Mouse (Mus musculus): Measurements from ENCODE around the gene Tsx.
A peak's percentile ranks its signal among the peaks of the same experiment; 100 is the strongest.
"Not testable (repeated sequence)": the region's sequence is repeated elsewhere in the genome, so short reads cannot be mapped to it uniquely, and the experiment has no call there.

The Tsx gene

DNA sequence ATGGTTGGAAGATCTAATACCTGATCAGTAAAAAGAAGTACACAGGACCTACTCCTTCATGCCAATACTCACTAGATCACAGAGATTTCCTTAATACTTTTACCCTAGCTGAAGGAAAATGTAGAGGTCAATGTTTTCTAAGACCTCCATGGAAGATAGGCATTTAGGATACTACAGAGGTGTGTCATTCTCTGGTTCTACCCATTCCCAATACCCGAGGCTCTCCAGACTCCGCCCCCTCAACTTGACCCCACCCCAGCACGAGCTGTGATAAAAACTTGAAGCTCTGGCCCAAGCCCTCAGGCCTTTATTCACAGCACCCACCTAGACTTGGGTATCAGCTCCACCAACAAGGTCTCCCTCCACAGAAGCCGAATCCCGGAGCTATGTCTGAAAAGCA is at the start of gene Tsx:
Gene Tsx, plus strand, starts transcription at position 301 of the 400 bp plus-strand sequence.
- no peak for DNase-seq

DNA sequence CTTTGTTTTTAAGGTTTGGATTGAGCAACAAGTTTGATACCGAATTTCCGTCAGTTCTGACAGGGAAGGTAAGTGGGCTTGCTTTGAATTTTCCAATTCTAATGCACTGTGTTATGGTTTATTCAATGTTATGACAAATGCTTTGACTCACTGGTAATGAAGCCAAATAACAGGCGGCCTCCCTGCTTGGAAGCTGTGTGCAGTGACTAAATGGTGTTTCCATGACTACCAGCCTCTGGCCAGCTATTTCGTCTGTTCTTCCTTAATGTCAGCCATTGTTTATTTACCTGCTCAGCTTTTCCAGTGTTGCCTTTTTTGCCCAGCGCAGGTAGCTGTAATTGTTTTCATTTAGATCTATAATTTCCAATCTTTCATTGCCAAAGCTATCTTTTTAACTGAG is 48.1 kb upstream of the Tsx start:
- no peak for DNase-seq

DNA sequence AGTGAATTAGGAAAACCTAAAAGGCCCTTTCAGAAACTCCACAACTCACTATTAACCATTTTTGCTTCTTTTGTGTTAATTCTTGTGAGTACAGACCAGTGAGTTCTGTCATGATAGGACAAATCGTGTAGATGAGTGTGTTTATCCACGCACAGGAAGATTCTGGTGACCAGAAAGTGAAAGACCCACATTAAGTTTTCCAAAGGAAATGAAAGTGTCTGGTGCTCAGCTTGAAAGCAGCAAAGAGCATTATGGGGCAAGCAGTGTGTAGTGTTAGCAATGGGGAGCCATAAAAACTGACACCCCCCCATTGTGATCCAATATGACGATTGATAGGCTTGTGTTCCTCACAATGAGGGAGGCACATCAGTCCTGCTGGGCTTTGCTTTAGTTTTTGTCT is 45.6 kb upstream of the Tsx start:
- DNase-seq = no peak

DNA sequence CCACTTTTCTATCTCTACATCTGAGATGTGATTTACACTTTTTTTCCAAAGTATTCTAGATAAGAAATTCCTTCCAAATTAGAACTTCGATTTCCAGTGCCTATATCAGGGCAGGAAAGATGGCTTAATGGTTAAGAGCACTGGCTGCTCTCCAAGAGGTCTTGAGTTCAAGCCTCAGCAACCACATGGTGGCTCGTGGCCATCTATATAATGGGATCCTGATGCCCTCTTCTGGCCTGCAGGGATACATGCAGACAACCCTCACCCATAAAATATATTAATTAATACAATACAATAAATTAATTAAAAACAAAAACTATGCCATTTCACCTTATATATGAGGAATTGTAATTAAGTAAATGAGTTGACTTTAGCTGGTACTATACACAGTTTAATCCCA is 43.0 kb upstream of the Tsx start:
- DNase-seq = peak; percentile 1

DNA sequence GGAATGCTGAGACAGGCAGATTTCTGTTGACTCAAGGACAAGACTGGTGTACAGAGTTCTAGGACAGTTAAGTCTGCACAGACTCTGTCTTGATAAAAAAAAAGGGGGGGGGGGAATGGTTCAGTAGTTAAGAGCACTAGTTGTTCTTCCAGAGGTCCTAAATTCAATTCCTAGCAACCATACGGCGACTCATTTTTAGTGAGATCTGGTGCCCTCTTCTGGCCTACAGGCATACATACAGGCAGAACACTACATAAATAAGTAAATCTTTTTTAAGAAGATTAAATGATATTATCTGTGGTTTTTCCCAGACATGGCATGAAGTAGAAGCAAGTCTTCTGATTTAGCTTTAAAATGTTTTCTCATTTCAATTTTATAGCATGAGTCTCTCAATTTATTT is 42.6 kb upstream of the Tsx start:
- DNase-seq = peak; percentile 5

DNA sequence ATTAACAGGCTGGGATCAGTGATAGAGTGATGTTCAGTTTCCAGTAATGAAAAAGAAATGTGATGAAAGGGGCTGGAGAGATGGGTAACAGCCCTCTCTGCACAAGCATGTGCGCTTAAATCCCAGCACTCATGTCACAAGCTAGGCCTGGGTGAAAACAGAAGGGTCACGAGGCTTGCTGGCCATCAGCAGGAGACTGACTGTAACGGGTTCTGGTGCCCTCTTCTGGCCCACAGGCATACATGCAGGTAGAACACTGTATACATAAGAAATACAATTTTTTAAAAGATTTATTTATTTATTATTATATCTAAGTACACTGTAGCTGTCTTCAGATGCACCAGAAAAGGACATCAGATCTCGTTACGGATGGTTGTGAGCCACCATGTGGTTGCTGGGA is 40.0 kb upstream of the Tsx start:
- DNase-seq = peak; percentile 5

DNA sequence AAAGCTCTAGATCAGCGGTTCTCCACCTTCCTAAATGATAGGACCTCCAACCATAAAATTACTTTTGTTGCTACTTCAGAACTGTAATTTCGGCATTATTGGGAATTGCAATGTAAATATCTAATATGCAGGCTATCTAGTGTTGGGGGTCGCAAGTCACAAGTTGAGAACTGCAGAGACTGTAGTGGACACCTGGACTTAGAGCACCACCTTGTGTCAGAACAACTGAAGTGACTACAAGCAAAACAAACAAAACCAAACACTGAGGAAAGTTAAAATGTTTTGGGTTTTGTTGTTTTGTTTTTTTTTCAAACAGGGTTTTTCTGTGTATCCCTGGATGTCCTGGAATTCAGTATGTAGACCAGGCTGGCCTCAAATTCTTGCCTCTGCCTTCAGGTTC is 29.7 kb upstream of the Tsx start:
- DNase-seq = no peak

DNA sequence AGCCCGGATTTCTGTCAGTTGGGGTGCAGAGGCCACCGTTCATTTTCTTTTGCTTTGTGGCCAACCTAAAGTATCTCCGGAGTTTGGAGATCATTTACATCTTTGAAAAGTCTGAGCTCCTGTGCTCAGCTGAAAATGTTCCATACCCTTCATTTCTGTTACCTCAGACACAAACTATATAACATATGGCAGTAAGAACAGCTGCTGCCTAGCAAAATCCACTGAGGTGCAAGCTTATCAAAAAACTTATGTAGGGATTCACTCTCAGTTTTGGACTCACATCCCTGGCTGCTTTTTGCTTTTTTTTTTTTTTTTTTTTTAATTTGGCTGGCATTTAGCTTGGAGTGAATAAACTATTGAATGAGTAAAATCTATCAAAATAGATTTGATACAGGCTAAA is 26.1 kb upstream of the Tsx start:
- DNase-seq = no peak

DNA sequence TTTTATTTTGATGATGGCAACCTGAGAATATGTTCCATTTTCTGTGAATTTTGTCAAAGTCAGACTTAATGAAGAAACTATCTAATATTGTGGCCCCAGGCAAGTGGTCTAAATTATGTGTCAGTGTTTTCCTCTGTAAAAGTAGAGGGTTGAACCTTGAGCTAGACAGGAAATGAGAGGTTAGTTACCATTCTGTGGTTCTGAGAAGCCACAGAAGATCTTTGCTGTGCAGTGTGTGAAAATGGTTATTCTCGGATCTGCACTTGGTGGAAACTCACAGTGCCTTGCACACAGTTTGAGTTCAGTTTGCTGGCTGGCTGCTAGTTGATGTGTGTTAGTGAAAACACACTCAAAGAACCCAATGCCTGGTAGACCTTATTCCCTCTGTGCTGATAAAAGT is 20.4 kb upstream of the Tsx start:
- DNase-seq = no peak

DNA sequence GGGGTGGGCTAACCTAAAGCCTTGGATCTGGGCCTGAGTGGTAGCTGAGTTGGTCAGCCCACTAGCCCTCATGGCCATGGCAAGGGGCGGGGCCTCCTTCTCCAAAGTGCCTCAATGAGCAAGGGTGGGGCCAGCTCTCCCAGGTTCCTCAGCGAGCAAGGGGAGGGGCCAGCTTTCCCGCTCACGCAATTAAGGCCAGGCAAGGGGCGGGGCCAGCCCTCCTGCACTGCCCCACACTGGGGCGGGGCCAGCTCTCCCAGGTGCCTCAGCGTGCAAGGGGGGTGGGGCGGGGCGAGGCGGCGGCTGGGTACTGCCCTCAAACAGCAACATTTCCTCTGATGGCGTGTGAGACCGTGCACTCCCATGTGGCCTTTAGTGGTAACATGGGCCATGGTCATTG is 9.2 kb upstream of the Tsx start:
- no peak for DNase-seq

DNA sequence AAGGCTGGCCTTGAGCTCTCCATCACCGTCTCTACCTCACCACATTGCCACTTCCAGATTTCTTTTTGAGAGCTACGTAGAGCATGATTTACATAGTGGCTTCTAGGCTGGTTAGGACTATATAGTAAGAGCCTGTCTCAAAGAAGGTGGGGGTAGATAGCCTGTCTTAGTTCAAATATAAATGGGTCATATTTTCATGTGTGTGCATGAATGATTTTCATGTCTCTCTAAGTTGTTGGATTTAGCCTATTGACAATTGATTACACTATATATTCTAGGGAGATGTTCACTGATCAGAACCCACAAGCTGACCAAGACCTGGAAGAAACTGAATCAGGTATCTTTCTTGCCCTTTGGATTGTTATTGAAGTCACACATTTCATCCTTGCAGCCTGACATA is 7.4 kb downstream of the Tsx start, which contains the start of gene Gm26992:
Gene Gm26992, plus strand, starts transcription at position 301 of the 400 bp plus-strand sequence.
- DNase-seq = no peak

DNA sequence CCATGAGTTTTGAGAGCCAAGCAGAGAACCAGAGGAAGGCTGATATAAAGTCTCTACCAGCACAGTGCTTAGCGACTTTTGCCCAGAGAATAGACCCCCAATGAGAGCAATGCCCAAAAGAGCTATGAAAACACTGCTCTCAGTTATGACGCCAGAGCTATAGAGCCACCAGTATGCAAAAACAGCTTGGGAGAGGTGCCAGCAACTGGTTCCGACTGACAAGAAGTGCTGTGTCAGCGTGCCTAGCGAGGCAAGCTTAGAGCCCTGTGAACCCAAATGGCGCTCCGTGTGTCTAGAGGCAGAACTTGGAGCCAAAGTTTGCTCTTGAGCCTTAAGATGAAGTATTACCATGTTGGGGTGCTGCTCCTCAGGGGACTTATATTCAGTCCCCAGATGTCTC is 13.4 kb downstream of the Tsx start:
- DNase-seq = no peak

DNA sequence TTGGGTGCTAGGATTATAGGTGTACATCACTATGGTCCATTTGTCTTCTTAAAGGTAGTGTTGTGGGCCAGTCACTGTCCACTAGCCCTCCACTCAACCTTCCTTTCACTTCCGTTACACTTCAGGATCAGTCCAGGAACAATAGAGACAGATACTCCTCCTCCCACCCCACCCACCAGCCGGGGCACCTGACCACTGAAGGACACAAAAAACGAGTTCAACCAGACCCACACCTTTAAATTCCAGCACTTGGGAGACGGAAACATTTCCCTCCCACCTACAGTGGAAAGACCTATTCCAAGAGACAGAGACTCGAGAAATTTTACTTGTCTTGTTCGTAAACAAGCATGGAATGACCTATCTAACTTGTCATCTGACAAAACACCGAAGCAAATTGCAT is 18.0 kb downstream of the Tsx start:
- DNase-seq = no peak

DNA sequence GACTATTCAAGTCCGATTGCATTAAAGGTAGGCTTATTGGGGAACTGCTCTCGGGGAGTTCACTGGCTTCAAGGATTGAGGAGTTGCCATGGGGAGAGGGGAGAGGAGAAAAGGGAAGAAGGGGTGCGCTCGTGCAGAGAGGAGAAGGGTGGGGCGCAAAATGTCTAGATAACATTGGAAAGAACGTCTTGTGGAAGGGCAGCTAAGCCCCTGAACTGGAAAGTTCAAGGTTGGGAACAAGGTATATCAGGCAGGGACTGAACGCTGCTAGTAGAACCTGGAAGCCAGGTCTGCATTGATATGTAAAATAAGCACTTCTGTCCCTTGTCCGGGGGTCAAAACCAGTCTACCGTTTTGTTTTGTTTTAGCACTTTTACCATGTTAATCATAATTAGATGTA is 23.8 kb downstream of the Tsx start:
- DNase-seq = no peak

DNA sequence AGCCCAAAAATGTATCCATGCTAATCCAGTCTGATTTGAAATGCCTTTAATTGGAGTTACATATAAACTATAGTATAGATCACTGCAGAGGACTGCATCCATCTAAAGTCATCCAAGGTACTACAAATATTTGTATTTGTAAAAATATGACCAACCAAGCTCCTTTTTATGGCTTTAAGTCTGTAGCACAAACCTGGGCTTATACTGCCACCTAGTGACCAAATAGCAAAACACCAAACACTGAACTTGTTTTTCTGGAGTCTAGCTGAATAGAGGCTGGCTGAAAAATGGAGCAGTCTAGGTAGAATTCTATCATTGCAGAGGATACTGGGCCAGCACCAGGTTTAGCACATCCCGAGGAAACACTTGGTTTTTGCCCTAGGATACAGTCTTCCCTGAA is 26.5 kb downstream of the Tsx start:
- peak; percentile 14 for DNase-seq

DNA sequence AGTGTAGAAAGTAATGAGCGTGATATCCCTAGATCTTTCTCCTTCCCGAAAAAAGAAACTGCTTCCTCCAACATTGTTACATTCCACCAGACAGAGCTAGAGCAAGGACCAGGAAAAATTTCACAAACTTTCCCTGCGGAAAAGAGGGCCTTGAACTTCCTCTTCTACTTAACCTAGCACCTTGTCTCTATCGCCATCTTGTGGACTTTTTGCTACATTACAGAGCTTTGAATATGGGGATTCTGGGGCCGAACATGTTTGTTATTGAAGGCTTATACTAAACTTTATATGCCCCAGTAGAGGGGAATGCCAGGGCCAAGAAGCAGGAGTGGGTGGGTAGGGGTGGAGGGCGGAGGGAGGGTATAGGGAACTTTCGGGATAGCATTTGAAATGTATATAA is 29.5 kb downstream of the Tsx start:
- DNase-seq = peak; percentile 27

DNA sequence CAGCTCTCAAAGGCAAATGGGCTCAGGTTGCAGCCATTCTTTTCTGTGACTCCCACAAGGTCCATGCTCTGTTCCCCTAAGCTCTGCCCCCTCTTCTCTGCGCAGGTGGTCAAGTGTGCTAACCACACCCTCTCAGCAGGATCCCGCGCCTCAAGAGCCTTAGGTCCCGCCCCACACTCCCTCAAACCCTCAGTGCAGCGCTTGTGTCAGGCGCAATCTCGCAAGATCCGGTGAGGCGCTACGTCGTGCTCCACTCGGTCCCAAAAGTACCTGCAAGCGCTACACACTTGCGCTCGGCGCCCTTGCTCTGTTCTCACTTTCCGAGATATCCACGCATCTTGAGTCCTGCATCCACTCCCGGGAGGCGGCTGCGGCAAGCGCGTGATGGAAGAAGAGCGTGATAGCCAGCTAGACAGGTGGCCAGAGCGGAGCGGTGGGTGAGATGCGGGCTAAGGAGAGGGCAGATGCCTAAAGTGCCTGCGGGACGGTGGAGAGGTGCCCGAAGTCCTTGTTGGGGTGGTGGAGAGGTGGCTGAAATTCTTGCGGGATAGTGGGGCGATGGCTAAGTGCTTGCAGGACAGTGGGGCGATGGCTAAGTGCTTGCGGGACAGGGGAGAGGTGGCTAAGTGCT is 33.4 kb downstream of the Tsx start:
- peak; percentile 38 for DNase-seq

DNA sequence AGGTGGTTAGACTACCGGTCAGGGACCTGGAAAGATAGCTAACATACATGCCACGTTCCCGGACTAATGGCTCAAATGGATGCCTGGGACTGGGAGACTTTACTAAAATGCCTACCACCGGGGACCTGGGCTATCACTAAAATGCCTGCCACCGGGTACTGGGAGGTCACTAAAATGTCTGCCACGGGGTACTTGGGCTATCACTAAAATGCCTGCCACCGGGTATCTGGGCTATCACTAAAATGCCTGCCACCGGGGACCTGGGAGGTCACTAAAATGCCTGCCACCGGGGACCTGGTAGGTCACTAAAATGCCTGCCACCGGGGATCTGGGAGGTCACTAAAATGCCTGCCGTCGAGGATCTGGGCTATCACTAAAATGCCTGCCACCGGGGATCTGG is 34.2 kb downstream of the Tsx start:
- DNase-seq = not testable (repeated sequence)

DNA sequence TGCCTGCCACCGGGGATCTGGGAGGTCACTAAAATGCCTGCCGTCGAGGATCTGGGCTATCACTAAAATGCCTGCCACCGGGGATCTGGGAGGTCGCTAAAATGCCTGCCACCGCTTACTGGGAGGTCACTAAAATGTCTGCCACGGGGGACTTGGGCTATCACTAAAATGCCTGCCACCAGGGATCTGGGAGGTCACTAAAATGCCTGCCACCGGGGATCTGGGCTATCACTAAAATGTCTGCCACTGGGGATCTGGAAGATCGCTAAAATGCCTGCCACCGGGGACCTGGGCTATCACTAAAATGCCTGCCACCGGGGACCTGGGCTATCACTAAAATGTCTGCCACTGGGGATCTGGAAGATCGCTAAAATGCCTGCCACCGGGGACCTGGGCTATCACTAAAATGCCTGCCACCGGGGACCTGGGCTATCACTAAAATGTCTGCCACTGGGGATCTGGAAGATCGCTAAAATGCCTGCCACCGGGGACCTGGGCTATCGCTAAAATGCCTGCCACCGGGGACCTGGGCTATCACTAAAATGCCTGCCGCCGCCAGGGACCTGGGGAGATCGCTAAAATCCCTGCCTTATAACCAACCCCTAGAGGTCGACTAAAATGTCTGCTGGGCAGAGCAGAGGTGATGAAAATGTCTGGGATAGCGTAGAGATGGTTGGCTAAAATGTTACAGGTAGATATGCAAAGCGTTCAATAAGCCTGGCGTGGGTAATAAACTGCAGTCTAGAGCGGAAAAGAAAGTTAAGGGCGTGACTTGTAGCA is 34.9 kb downstream of the Tsx start:
- not testable (repeated sequence) for DNase-seq

DNA sequence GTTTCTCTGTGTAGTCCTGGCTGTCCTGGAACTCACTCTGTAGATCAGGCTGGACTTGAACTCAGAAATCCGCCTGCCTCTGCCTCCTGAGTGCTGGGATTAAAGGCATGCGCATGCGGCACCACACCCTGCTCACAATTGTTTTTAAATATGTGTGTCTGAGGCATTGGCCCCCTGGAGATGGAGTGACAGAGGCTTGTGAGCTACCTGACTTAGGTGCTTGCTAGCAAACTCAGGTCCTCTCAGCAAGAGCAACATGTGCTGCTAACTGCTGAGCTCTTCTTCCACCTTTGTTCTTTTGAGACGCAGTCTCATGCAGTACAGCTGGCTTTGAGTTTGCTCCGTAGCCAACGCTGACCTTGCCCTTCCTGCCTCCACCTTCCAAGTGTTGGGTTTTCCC is 38.5 kb downstream of the Tsx start:
- DNase-seq = no peak

DNA sequence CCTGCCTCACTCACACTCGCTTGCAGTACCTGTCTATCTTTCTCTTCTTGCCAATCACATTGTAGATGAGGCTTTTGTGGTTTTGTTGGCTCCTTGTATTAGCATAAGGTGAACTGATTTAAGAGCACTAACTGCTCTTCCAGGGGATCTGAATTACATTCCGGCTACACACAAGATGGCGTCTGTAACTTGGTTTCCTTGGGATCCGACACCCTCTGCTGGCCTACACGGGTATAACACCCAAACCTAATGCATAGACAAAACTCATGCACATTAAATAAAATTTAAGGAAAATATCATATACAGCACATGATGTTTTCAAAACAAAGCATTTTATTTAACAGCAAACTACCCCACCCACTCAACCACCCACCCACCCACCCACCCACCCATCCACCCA is 45.8 kb downstream of the Tsx start:
- no peak for DNase-seq

DNA sequence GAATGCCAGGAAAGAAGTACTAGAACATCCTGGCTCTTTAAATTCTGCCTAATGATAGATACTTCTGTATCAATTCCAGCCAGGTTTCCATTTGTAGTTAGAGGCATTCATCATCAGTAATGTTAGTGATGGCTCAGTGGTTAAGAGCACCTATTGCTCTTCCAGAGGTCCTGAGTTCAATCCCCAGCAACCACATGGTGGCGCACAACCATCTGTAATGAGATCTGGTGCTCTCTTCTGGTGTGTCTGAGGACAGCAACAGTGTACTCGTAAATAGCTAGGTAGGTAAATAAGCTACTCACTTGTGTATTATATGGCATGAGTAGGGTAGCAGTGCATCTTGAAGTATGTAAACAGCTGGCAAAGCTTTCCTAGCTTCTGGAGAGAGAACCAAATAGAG is 54.7 kb downstream of the Tsx start:
- no peak for DNase-seq

DNA sequence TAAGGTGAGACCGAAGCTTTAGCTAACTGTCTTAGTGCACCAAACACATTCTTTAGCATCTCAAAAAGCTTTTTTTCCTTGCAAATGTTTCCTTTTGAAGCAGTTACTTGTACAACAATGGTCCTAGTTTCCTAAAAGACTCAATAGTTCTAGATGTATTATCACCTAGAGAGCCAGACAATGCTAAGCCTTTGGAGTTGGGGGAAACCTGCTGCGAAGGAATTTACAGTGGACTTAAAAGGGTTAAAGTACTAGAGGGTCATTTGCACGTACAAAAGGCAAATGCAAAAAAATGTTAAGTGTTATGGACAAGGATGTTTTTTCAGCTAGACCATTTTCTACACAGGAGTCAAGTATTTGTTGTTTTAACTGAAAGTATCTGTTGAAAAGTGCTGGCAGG is 58.1 kb downstream of the Tsx start:
- no peak for DNase-seq
